Mouse (Mus musculus) brain, embryonic 14.5 days (tissue): ENCODE results near the gene Ccl6.

Source experiments
- CTCF ChIP-seq: fragments of 200-500 bp; IDR thresholded peaks from 2 replicates; pipeline ENCODE4 v1.5.1; 2012; ENCODE audit warnings: inconsistent platforms, mild to moderate bottlenecking, moderate library complexity, borderline replicate concordance; ENCODE audit not compliant: insufficient read depth, insufficient read length; ENCODE audit errors: extremely low read depth
- POLR2A ChIP-seq: fragments of 200-500 bp; IDR thresholded peaks from 2 replicates; pipeline ENCODE4 v1.6.1; 2012; ENCODE audit warnings: mild to moderate bottlenecking, inconsistent platforms, borderline replicate concordance; ENCODE audit not compliant: poor library complexity, insufficient read depth, insufficient read length, severe bottlenecking; ENCODE audit errors: extremely low read depth

DNA sequence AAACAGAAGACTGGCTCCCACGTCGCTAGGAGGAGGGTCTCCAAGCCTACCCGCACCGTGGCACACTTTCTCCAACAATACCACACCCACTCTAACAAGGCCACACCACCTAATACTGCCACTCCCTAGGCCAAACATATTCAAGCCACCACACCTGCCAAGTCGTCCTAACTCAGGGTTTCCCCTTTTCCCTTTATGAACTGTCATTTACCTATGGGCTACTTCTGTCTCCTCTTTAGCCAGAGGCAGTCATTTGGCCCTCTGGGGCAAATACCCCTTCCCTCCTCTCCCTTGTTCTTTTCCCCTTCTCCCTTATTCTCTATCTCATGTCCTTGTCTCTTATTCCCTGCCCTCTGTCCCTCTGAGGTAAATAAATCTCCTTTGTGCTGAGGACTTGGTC is 41.2 kb downstream of the Ccl6 start:
- TF ChIP-seq CTCF (no peak), POLR2A (no peak)
